Mouse (Mus musculus): ENCODE results near the gene Zwilch.
A peak's percentile ranks its signal among the peaks of the same experiment; 100 is the strongest.
"Not testable (repeated sequence)": the region's sequence is repeated elsewhere in the genome, so short reads cannot be mapped to it uniquely, and the experiment has no call there.

Zwilch gene

GRCm38 (mm10) chr9:64172816-64173665 lies at the start of gene Zwilch, which contains the start of gene Rpl4:
Gene Zwilch, minus strand, starts transcription at chr9:64173104.
Gene Rpl4, plus strand, starts transcription at chr9:64173375.
- DNase-seq (ENCODE audit: low spot score) = peak; percentile 88

DNA sequence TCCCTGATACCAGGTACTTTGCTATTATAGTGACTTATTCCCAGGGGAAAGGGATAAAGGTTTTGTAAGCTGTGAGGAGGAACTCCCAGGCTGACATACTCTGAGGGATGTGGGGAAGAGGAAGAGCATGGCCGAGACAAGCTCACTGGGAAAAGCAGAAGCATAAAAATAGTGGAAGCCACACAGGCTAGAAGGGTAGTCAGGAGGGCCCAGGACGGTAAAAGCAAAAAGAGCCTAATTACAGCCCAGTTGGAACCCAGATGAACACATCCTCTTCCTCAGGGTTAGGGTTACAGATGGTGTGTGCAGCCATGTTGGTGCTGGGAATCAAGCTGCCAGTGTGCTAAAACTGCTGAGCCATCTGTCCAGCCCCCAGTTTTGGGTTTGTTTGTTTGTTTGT lies 49.2 kb upstream of the Zwilch start:
- no peak for DNase-seq (ENCODE audit: low spot score)

GRCm38 (mm10) chr9:64221480-64221879 lies 48.6 kb upstream of the Zwilch start:
- no peak for DNase-seq (ENCODE audit: low spot score)

DNA sequence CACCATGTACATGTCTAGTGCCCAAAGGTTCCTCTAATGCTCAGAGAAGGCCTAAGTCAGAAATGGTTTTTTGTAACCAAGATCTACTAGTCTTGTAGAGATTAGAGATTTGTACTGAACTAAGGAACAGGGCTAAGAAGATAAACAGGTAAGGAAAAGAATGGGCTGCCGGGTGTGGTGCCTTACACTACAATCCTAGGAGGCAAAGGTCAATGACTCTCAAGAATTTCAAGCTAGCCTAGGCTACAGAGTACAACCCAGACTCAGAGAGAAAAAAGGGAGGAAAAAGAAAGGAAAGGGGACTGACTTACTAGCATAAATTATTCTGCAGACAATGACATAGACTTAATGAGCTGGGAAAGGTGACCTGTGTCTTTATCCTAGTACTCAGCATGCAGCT lies 47.7 kb upstream of the Zwilch start:
- DNase-seq (ENCODE audit: low spot score) = no peak

DNA sequence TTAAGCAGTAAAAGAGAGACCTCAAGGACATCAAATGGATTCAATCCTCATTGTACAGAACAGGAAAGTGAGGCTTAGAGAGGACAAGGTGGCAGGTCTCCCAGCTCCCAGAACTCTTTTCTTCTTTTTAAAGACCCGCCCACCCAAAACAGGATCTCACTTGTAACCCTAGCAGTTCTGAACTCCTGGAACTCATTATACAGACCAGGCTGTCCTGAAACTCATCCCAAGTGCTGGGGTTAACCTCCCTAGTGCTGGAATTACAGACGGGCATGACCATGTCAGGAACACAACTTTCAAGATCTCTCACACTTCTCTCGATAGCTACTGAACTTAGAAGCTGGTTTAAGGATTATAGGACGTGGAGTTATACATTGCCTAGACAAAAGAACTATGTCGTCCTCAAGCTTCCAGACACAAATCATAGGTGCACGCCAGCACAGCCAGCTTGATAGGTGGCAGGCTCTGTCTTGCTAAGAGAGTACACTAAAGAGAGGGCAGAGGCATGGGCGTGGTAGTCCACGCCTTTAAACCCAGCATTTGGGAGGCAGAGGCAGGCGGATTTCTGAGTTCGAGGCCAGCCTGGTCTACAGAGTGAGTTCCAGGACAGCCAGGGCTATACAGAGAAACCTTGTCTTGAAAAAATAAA lies 47.0 kb upstream of the Zwilch start:
- DNase-seq (ENCODE audit: low spot score) = no peak

- DNase-seq (ENCODE audit: low spot score) = no peak
These were observed 46.4 kb upstream of the Zwilch start for GRCm38 (mm10) chr9:64219305-64219704.

- no peak for DNase-seq (ENCODE audit: low spot score)
These were observed 45.0 kb upstream of the Zwilch start for GRCm38 (mm10) chr9:64217887-64218286.

DNA sequence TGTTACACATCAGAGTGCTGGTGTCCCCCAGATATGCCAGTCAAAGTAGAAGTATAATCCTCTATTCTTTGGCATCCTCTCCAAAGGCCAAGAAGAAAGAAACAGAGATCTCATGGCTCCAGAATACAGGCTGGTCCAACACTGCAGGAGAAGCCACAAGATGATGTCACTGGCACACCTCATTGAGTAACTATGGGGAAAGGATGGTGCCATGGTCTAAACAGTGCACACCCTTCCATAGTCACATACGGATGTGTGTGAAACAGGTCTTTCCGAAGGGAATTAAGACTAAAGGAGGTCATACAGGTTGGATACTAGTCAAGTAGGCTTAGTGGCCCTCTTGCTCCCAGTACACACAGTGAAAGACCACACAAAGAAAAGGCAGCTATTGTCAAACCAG lies 43.7 kb upstream of the Zwilch start:
- no peak for DNase-seq (ENCODE audit: low spot score)

DNA sequence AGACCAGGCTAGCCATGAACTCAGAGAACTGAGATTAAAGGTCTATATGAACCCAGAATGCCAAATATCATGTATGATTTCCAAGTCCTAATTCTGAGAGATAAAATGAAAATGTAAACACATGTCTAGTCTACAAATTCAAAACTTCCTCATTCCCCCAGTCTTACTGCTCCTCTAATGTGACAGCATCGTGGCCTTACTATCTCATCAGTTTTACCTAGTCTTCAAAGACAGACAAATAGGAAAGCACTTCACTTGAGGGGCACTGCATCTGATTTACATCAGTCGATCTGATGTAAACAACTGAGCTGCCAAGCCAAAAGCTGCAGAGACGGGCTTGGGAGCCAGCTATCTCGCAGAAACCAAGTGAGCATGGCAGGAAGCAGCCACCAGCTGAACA lies 43.2 kb upstream of the Zwilch start:
- DNase-seq (ENCODE audit: low spot score) = no peak

- no peak for DNase-seq (ENCODE audit: low spot score)
These were observed 41.5 kb upstream of the Zwilch start for GRCm38 (mm10) chr9:64214452-64214851.

- DNase-seq (ENCODE audit: low spot score) = no peak
These were observed 34.7 kb upstream of the Zwilch start for GRCm38 (mm10) chr9:64207509-64208084.

GRCm38 (mm10) chr9:64202866-64203265 lies 30.0 kb upstream of the Zwilch start:
- no peak for DNase-seq (ENCODE audit: low spot score)

DNA sequence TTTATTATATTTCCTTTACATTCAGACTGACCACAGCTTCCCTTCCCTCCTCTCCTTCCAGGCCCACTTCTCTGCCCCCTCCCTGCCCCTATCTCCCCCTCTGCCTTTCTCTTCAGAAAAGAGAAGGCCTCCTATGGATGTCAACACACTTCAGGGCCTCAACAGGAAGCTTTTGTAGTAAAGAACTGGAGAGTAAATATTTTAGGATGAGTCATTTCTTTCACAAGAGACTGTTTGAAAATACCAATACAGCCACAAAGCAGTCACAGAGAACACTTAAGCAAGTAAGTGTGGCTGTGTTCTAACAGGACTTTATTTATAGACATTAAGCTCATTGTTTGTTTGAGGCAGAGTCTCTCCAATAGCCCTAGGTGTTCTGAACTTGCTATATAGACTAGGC lies 29.4 kb upstream of the Zwilch start:
- no peak for DNase-seq (ENCODE audit: low spot score)

- no peak for DNase-seq (ENCODE audit: low spot score)
These were observed 27.0 kb upstream of the Zwilch start for GRCm38 (mm10) chr9:64199897-64200296.

- DNase-seq (ENCODE audit: low spot score) = not testable (repeated sequence)
These were observed 26.0 kb upstream of the Zwilch start for GRCm38 (mm10) chr9:64198763-64199418.

DNA sequence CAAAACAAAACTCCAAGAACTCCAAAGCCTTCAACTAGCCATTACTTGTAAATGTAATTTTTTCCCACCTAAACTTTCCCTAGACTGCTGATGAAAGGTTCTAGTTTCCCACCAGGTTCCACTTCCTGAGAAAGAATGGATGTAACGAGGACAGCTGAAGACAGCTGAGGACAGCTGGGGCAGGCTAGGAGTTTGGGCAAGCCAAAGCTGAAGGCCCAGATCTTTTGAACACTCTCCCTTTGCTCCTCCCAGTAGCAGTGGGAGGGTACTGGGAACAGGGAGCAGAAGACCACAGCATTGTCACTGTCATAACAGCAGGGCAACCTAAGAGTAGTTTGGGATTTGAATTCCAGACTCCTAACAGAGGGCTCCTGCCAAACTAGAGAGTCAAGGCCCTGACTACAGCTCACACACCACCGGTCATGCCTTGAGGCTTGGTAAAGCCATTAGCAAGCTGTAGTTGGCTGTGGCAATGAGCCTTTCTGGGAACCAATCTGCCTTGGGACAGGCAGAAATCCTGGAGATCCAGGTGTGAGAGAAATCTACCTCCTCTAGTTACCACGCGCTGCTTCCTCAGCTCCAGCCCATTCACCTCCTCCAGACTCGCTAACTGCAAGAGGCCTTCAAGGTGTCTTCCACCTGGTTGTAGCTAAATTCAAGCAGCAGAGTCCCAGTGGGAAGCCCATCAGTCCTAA lies 25.3 kb upstream of the Zwilch start:
- no peak for DNase-seq (ENCODE audit: low spot score)

- no peak for DNase-seq (ENCODE audit: low spot score)
These were observed 24.6 kb upstream of the Zwilch start for GRCm38 (mm10) chr9:64197524-64197923.

GRCm38 (mm10) chr9:64195554-64195953 lies 22.6 kb upstream of the Zwilch start:
- no peak for DNase-seq (ENCODE audit: low spot score)

- DNase-seq (ENCODE audit: low spot score) = no peak
These were observed 21.0 kb upstream of the Zwilch start for GRCm38 (mm10) chr9:64193879-64194278.

DNA sequence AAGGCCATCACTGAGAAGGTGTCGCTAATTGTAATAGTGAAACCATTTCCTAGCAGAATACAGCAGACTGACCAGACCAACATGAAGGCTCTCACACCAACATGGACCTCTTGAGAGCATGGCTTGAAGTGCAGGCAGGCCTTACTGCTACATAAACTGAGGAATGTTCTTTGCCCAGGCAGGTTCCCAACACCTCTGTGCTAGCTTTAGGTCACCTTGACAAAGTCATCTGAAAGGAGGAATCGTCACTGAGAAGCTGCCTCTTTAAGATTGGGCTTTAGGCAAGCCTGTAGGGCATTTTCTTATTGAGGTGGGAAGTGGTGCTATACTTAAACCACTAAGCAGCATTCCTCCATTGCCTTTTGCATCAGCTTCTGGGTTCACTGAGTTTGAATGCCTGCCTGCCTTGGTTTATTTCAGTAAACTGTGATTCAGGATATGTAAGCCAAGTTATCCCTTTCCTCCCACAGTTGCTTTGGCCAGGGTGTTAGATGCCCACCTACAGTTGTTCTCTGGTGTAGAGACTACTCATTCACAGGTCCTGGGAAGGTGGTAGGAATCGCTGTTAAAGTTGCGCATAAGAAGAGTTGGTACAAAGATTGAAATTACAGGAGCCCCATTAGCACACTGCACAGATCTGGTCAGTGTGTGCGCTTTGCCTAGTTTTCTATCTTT lies 11.4 kb upstream of the Zwilch start:
- no peak for DNase-seq (ENCODE audit: low spot score)

DNA sequence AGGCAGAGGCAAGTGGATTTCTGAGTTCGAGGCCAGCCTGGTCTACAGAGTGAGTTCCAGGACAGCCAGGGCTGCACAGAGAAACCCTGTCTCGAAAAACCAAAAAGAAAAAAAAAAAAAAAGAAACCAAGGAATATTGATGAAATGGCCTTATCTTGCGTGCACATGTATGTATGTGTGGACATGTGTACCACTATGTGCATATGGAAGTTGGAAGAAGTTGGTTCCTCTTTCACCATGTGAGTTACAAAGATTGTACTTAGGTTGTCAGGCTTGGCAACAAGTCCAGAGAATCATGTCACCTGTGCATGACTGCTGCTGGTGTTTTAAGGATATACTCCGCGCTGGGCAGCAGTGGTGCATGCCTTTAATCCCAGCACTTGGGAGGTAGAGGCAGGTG lies 10.4 kb upstream of the Zwilch start:
- not testable (repeated sequence) for DNase-seq (ENCODE audit: low spot score)
